18 mouse cellular contexts compared by ENCODE assay signal in the genomic region with DNA sequence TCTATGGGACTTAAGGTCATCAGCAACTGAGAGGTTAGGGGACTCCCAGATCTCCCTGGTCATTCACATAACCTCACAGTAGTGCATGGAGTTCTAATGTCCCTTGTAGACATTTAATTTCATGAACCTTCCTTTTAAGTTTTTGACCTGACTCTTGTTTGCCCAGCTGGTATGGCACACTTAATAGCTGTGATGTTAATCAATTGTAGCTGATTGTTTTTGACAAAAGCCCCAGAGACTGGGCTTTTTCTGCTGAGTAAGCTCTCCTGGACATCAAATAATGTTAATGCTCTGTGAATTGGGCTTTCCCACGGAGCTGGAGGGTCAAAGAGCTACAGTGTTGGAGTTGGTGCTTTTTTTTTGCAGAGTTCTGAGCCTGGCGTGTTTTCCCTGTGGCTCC.
"Had no signal": no experiment of that assay in that cellular context is flagged by ENCODE, and none has a peak within 500 bp of the region (broad histone marks: within the 10 kb centered on the region; RNA-seq: fewer than 3 reads in every experiment).

No protein-coding gene starts in this region.

- H3K27me3 ChIP-seq: limb, embryonic 12.5 days; limb, embryonic 15.5 days; megakaryocyte, embryonic 14.5 days; stomach, embryonic 15.5 days had no signal

- H3K36me3 ChIP-seq: limb, embryonic 12.5 days; limb, embryonic 15.5 days; stomach, embryonic 15.5 days had no signal

- H3K4me2 ChIP-seq: limb, embryonic 12.5 days; limb, embryonic 15.5 days; liver, embryonic 11.5 days; lung, embryonic 14.5 days; midbrain, embryonic 11.5 days; stomach, embryonic 15.5 days had no signal

- H3K4me3 ChIP-seq: limb, embryonic 12.5 days; limb, embryonic 15.5 days; megakaryocyte, embryonic 14.5 days; stomach, embryonic 15.5 days had no signal

- H3K9me3 ChIP-seq: limb, embryonic 12.5 days; limb, embryonic 15.5 days; stomach, embryonic 15.5 days had no signal

- H3K9ac ChIP-seq: limb, embryonic 12.5 days; limb, embryonic 15.5 days; liver, embryonic 14.5 days; liver, postnatal 0 days; lung, embryonic 14.5 days; stomach, embryonic 15.5 days had no signal

- DNase-seq: kidney, postnatal 14 days; kidney, postnatal 4 days; left cerebral cortex, postnatal 4 days; liver, postnatal 0 days; lung, embryonic 14.5 days; lung, postnatal 36 days; midbrain, embryonic 14.5 days; right cerebral cortex, postnatal 25 days; spleen, adult 18-20 months; thymus, postnatal 25 days had no signal

- ATAC-seq: liver, postnatal 0 days; lung, postnatal 0 days had no signal

- H3K27ac ChIP-seq: limb, embryonic 12.5 days; limb, embryonic 15.5 days; liver, embryonic 14.5 days; stomach, embryonic 15.5 days had no signal

- H3K4me1 ChIP-seq: limb, embryonic 12.5 days; limb, embryonic 15.5 days had no signal
